Mouse (Mus musculus) kidney, adult 8-10 months (tissue): Measurements from ENCODE around the gene Gm1604a.
A peak's percentile ranks its signal among the peaks of the same experiment; 100 is the strongest.
"Not testable (repeated sequence)": the region's sequence is repeated elsewhere in the genome, so short reads cannot be mapped to it uniquely, and the experiment has no call there.

Source experiments
- DNase-seq, 2 experiments: peaks; one replicate each; pipeline ENCODE4 v3.0.0; 2022

The Gm1604a gene

GRCm38 (mm10) chr17:7069561-7070240 lies 44.3 kb downstream of the Gm1604a start:
- not testable (repeated sequence) for DNase-seq

GRCm38 (mm10) chr17:7074494-7074893 lies 49.1 kb downstream of the Gm1604a start:
- peak; percentile 17 to 43 for DNase-seq

GRCm38 (mm10) chr17:7075519-7075918 lies 50.2 kb downstream of the Gm1604a start:
- not testable (repeated sequence) for DNase-seq

- DNase-seq = peak; percentile 14 to 60
Measured at GRCm38 (mm10) chr17:7079558-7079957, 54.2 kb downstream of the Gm1604a start.

- DNase-seq = not testable (repeated sequence)
Measured at GRCm38 (mm10) chr17:7084523-7084922, 59.2 kb downstream of the Gm1604a start.

GRCm38 (mm10) chr17:7085469-7086168 lies 60.3 kb downstream of the Gm1604a start:
- not testable (repeated sequence) for DNase-seq

- not testable (repeated sequence) for DNase-seq
Measured at GRCm38 (mm10) chr17:7086836-7087235, 61.5 kb downstream of the Gm1604a start.

GRCm38 (mm10) chr17:7097835-7098519 lies 72.6 kb downstream of the Gm1604a start:
- DNase-seq = not testable (repeated sequence)

GRCm38 (mm10) chr17:7099096-7099495 lies 73.7 kb downstream of the Gm1604a start:
- not testable (repeated sequence) for DNase-seq

- not testable (repeated sequence) for DNase-seq
Measured at GRCm38 (mm10) chr17:7102945-7103344, 77.6 kb downstream of the Gm1604a start.

GRCm38 (mm10) chr17:7111658-7112057 lies 86.3 kb downstream of the Gm1604a start:
- not testable (repeated sequence) for DNase-seq

GRCm38 (mm10) chr17:7116265-7116664 lies 90.9 kb downstream of the Gm1604a start:
- DNase-seq = not testable (repeated sequence)

- DNase-seq = not testable (repeated sequence)
Measured at GRCm38 (mm10) chr17:7120835-7121234, 95.5 kb downstream of the Gm1604a start.

- DNase-seq = not testable (repeated sequence)
Measured at GRCm38 (mm10) chr17:7122554-7122953, 97.2 kb downstream of the Gm1604a start.

GRCm38 (mm10) chr17:7126475-7126874 lies 101.1 kb downstream of the Gm1604a start:
- DNase-seq = not testable (repeated sequence)

- DNase-seq = not testable (repeated sequence)
Measured at GRCm38 (mm10) chr17:7134002-7134401, 108.6 kb downstream of the Gm1604a start.

GRCm38 (mm10) chr17:7135277-7135676 lies 109.9 kb downstream of the Gm1604a start:
- not testable (repeated sequence) for DNase-seq
